Mouse (Mus musculus) stomach, embryonic 16.5 days (tissue): ENCODE data around the gene Trmt1. TPM values are rescaled to one million over a fixed set of nuclear protein-coding genes. Genes with fewer than 3 reads are reported as not detected.

Experiments
- ATAC-seq: fragments of 200-750 bp; cut with Nextera tagmentation; 2 replicates; pipeline ENCODE4 v1.8.0; 2017; ENCODE audit warnings: moderate number of reproducible peaks, moderate TSS enrichment; ENCODE audit not compliant: insufficient read depth, low FRiP score
- H3K27ac ChIP-seq: fragments of 300-500 bp; sonication (generic); 2 replicates; pipeline ENCODE4 v1.5.1; 2014; ENCODE audit warnings: low read length
- H3K27me3 ChIP-seq: fragments of 300-500 bp; sonication (generic); 2 replicates; pipeline ENCODE4 v1.6.1; 2014; ENCODE audit warnings: low read length, control low read depth, mixed read lengths; ENCODE audit not compliant: control insufficient read depth, insufficient read depth
- H3K36me3 ChIP-seq: fragments of 300-500 bp; sonication (generic); 2 replicates; pipeline ENCODE4 v1.6.1; 2014; ENCODE audit warnings: low read length; ENCODE audit not compliant: control insufficient read depth, insufficient read depth
- H3K4me1 ChIP-seq: fragments of 300-500 bp; sonication (generic); 2 replicates; pipeline ENCODE4 v1.6.1; 2014; ENCODE audit warnings: low read length, control low read depth, mixed read lengths; ENCODE audit not compliant: control insufficient read depth, insufficient read depth
- H3K4me2 ChIP-seq: fragments of 300-500 bp; sonication (generic); 2 replicates; pipeline ENCODE4 v1.6.1; 2014; ENCODE audit warnings: low read depth, low read length, mixed read lengths
- H3K4me3 ChIP-seq: fragments of 300-500 bp; sonication (generic); replicated peaks from 2 replicates; pipeline ENCODE4 v1.5.1; 2014; ENCODE audit warnings: mild to moderate bottlenecking, low read length
- H3K9ac ChIP-seq: fragments of 300-500 bp; sonication (generic); 2 replicates; pipeline ENCODE4 v1.6.1; 2014; ENCODE audit warnings: low read length
- H3K9me3 ChIP-seq: fragments of 300-500 bp; sonication (generic); replicated peaks from 2 replicates; pipeline ENCODE4 v1.6.1; 2016; ENCODE audit warnings: low read length, control low read depth; ENCODE audit not compliant: control insufficient read depth
- WGBS: fragments of 180-500 bp; shearing (Covaris S2); extraction: QIAGEN DNeasy Blood & Tissue Kit; methylation state at CpG from one replicate; pipeline ENCODE4 v1.1.7; 2014; 5-methylcytosine and 5-hydroxymethylcytosine counted together
- polyA plus RNA-seq: library from polyadenylated mRNA; unstranded; fragments of >200 nt; fragmentation: Nextera tagmentation; extraction: Ambion mirVana; gene quantifications from 2 replicates; pipeline ENCODE4 v1.2.1, GENCODE M21; 2015

Trmt1 gene
- polyA plus RNA-seq, result 53.7 and 54.1 TPM in 2 replicates

DNA sequence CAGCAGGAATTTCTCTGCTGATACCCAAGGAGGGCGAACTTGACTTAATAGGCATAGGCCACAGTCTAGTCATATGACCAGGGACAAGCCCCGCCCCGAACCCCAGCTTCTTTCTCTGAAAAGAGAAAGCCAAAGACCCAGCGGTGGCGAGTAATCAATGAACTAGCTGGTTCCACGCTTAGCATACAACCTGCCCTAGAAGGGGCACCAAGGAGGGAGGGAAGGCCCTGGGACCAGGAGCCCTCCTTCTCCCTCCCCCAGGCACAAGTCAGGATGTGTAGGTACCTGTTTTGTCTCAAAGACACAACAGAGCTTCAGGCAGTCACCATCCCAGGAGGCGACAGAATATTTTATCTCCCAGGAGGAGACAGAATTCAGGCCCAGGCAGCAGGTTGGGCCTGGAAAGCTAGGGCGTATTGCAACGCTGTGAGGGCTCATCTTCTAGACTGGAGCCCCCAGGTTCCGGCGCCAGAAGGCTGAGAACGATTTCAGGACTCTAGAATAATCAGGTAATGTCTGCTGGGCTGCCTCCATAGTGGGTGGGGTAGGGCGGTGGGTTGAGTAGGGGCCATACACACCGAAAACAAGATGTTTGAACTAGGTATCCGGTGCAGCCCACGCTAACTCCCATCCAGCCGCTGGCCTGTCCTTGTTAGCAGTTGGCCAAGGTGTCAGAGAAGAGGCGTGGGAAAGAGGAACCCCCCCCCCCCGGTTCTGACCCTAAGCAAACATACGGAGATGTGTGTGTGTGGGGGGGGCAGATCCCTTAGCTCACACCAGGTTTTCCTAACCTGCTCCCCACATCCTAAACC is at the start of gene Trmt1:
Gene Trmt1 (plus strand): TSS at position 117 of the 812 bp plus-strand sequence.
- peak within 1 kb of the TSS; percentile 100 for H3K9ac ChIP-seq
- H3K4me3 ChIP-seq, result peak within 1 kb of the TSS; percentile 100
- WGBS, result 10% methylated on average over 20 of the region's 20 CpGs
- peaks cover 29% of the 10 kb centered on the region for H3K4me1 ChIP-seq
- H3K9me3 ChIP-seq, result no peaks in the 10 kb centered on the region
- peak within 1 kb of the TSS; percentile 82 for H3K4me2 ChIP-seq
- H3K27me3 ChIP-seq, result no peaks in the 10 kb centered on the region
- peak within 1 kb of the TSS; percentile 96 for H3K27ac ChIP-seq
- peak; percentile 19; the same call in 1 of the 2 replicates for ATAC-seq
- H3K36me3 ChIP-seq, result no peaks in the 10 kb centered on the region

DNA sequence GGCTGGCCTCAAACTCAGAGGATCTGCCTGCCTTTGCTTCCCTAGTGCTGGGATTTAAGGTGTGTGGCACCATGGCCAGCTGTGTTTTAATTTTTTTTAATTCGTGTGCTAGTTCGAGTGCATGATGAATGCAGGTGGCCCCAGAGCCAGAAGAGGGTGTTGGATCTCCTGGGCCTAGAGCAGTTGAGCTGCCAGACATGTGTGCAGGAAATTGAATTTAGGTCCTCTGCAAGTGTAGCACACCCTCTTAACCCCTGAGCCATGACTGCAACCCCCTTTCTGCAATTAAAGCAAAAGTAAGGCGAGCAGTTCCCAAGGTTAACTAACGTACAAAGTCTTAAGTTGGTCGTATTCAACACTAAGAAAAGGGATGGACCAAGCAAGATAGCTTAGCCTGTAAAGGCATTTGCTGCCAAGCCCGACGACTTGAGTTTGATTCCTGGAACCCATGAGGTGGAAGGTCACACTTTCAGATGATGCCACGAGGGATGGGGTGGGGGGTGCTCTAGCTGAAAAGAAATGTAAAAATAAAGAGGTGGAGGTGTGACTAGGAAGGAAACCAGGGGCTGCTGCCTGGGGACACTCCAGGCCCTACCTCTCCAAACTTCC is 48.1 kb upstream of the Trmt1 start:
- H3K9me3 ChIP-seq, result no peaks in the 10 kb centered on the region
- H3K27ac ChIP-seq, result peak overlapping the region; percentile 89; the same call in 1 of the 2 replicates
- no peaks in the 10 kb centered on the region for H3K27me3 ChIP-seq
- H3K4me1 ChIP-seq, result peaks cover 12% of the 10 kb centered on the region
- H3K9ac ChIP-seq, result peak overlapping the region; percentile 81
- no peaks in the 10 kb centered on the region for H3K36me3 ChIP-seq
- H3K4me3 ChIP-seq, result peak overlapping the region; percentile 58
- no peak for ATAC-seq
- peak overlapping the region; percentile 79 for H3K4me2 ChIP-seq
- WGBS, result 38% methylated on average over 8 of the region's 8 CpGs

DNA sequence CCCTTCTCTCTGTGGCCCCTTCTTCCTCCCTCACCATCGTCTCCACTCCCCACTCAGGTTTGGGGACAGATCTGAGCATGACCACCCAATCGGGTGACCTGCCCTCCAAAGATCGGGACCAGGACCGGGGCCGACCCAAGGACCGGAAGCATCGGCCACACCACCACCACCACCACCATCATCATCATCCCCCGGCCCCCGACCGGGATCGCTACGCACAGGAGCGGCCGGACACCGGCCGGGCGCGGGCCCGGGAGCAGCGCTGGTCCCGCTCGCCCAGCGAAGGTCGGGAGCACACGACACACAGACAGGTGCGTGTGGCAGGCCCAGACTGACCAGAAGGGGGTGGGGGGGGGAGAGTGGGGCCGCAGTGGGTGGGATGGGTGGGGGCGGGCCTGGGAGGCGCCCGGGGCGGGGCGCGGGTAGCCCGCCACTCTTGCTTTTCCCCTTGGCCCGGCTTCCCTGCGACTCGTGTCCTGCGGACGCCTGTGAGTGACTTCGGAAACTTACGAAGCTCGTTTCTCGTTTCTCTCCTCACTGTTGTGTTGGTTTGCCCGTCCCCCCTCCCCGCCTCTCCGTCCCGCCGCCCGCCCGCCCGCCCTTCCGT is 47.4 kb upstream of the Trmt1 start:
- peak overlapping the region; percentile 81 for H3K9ac ChIP-seq
- H3K9me3 ChIP-seq, result no peaks in the 10 kb centered on the region
- peak; percentile 23 for ATAC-seq
- peak overlapping the region; percentile 79 for H3K4me2 ChIP-seq
- H3K27me3 ChIP-seq, result no peaks in the 10 kb centered on the region
- H3K36me3 ChIP-seq, result no peaks in the 10 kb centered on the region
- WGBS, result under 1% methylated on average over 40 of the region's 52 CpGs
- peak overlapping the region; percentile 58 for H3K4me3 ChIP-seq
- peaks cover 12% of the 10 kb centered on the region for H3K4me1 ChIP-seq
- H3K27ac ChIP-seq, result peak overlapping the region; percentile 89

DNA sequence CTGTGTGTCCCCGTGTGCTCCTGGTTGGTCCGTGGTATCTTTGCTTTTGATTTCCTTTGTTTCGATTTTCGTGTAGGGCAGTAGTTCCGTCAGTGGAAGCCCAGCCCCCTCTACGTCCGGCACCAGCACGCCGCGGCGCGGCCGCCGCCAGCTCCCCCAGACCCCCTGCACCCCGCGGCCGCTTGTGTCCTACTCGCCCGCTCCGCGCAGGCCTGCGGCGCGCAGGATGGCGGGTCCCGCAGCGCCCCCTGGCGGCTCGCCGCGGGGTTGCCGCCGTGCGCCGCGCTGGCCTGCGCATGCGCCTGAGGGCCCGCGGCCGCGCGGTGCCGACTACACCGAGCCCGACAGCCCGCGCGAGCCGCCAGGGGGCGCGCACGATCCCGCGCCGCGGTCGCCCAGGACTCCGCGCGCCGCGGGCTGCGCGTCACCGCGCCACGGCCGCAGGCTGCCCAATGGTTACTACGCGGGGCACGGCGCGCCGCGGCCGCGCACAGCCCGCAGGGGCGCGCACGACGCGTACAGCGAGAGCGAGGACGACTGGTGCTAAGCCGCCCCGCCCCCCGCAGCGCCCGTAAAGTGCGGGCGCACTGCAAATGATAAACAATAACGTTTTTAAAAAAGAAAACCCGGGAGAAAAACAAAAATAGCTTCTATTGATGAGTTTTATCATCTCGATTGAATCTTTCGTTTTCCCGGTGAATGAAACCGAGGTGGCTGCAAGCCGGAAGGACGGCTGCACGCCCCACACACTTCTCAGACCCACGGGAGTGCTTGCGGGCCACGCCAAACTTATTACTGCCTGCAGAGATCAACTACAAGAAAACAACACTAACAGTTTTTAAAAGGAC is 46.7 kb upstream of the Trmt1 start:
- under 1% methylated on average over 106 of the region's 106 CpGs for WGBS
- H3K36me3 ChIP-seq, result no peaks in the 10 kb centered on the region
- H3K9me3 ChIP-seq, result no peaks in the 10 kb centered on the region
- H3K9ac ChIP-seq, result peak overlapping the region; percentile 81
- no peaks in the 10 kb centered on the region for H3K27me3 ChIP-seq
- H3K27ac ChIP-seq, result peak overlapping the region; percentile 89
- peaks cover 12% of the 10 kb centered on the region for H3K4me1 ChIP-seq
- peak overlapping the region; percentile 79 for H3K4me2 ChIP-seq
- peak overlapping the region; percentile 58 for H3K4me3 ChIP-seq
- peak; percentile 97 for ATAC-seq

DNA sequence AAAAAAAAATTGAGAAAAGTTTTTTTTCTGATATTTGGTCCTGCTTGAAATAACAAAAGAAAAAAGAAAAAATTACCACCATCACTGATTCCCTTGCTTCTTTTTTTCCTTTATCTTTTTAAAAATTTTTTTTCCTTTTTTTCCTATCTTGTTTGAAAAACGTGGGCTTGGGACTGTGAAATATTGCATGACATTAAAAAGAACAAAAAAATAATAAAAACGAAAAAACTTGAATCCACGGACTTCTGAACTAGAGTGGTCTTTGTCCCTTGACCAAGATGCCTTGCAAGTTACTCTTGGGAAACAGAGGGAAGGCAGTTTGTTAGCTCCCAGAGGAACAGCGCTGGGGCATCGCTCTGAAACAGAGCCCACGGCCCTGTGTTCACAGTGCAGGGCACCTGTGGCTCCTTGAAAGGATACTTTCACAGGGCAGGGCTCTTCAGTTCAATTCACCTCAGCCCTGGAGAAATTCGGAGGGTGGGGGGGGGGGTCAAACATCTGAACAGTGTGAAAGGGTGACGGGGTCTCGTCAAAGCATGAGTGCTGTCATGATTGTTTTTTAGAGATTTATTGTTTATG is 46.0 kb upstream of the Trmt1 start:
- Histone ChIP-seq H3K9ac (peak overlapping the region; percentile 71), H3K4me1 (peaks cover 7% of the 10 kb centered on the region), H3K27me3 (no peaks in the 10 kb centered on the region), H3K9me3 (no peaks in the 10 kb centered on the region), H3K36me3 (no peaks in the 10 kb centered on the region), H3K4me2 (peak overlapping the region; percentile 60), H3K27ac (peak overlapping the region; percentile 48; the same call in 1 of the 2 replicates), H3K4me3 (peak overlapping the region; percentile 58)
- ATAC-seq, result no peak
- 26% methylated on average over 9 of the region's 9 CpGs for WGBS

DNA sequence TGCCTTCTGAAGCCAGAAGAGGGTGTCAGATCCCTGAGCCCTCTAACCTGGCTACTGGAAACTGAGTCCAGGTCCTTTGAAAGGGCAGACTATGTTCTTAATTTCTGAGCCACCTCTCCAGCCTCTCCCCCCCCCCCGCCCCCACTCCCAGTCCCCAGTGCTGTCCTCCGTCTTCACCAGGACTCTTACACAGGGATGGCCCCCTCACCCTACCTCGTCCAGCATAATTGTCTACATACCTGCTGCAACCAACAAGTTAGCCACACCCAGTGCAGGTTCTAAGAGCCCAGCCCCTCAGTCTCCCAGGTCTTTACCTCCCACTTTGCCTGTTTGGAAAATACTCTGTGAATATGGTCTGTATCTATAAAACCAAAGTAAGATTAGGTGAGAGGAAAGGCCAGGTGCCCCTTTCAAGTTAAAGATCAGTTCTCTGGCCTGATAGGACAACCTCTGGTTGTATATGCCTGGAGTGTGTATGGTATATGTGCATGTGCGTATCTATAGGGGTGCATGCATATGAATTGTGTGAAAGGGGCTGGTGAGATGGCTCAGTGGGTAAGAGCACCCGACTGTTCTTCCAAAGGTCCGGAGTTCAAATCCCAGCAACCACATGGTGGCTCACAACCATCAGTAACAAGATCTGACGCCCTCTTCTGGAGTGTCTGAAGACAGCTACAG is 45.4 kb upstream of the Trmt1 start:
- 0 out of 2 replicates have a peak overlapping the region, but pooled peaks have one; percentile 34 for H3K4me2 ChIP-seq
- peaks cover 6% of the 10 kb centered on the region; the same call in 1 of the 2 replicates for H3K4me1 ChIP-seq
- no peak overlapping the region for H3K9ac ChIP-seq
- H3K27ac ChIP-seq, result no peak overlapping the region
- H3K36me3 ChIP-seq, result no peaks in the 10 kb centered on the region
- no peaks in the 10 kb centered on the region for H3K9me3 ChIP-seq
- 69% methylated on average over 7 of the region's 7 CpGs for WGBS
- no peak overlapping the region for H3K4me3 ChIP-seq
- ATAC-seq, result no peak
- no peaks in the 10 kb centered on the region for H3K27me3 ChIP-seq

DNA sequence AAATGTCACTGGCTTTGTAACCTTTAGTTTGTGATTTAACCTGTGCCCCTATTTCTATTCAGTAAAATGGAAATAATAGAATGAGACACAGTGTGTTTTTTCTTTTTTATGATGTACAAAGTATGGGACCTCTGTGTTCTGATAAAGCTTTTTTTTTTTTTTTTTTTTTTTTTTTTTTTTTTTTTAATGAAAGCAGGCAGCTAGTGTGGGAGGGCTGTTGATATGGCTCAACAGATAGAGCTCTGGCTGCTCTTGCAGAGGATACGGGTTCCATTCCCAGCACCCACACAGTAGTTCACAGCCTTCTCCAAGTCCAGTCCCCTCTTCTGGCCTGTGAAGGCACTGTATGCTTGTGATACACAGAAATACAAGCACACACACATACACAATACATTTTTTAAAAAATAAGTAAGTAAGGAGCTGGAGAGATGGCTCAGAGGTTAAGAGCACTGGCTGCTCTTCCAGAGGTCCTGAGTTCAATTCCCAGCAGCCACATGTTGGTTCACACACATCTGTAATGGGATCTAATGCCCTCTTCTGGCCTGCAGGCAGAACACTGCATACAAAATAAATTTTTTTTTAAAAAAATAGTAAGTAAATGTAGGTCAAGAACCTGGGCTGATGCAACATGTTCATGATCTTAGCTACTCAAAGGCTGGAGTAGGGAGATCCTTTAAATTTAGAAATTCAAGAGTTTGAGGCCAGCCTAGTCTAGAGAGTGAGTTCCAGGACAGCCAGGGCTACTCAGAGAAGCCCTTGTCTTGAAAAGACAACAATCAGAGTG is 44.3 kb upstream of the Trmt1 start:
- no peak overlapping the region for H3K4me2 ChIP-seq
- no peak overlapping the region for H3K4me3 ChIP-seq
- ATAC-seq, result no peak
- WGBS, result 77% methylated on average over 1 of the region's 1 CpGs
- H3K9ac ChIP-seq, result no peak overlapping the region
- H3K9me3 ChIP-seq, result no peaks in the 10 kb centered on the region
- H3K27me3 ChIP-seq, result no peaks in the 10 kb centered on the region
- H3K36me3 ChIP-seq, result no peaks in the 10 kb centered on the region
- H3K4me1 ChIP-seq, result peaks cover 6% of the 10 kb centered on the region; the same call in 1 of the 2 replicates
- H3K27ac ChIP-seq, result no peak overlapping the region
